Mouse (Mus musculus) R1 (cell line): ENCODE measurements around the gene Znrf4.

Source experiments
- DNase-seq: peaks from one replicate; pipeline ENCODE4 v3.0.0-alpha.2; 2018; ENCODE audit warnings: low read depth, low spot score

Znrf4 gene

GRCm38 (mm10) chr17:56512310-56512709 is at the start of gene Znrf4:
Znrf4 (minus strand) TSS chr17:56512431.
- no peak for DNase-seq

GRCm38 (mm10) chr17:56561866-56562265 is 49.6 kb upstream of the Znrf4 start:
- no peak for DNase-seq

- DNase-seq = no peak
Observed at GRCm38 (mm10) chr17:56560131-56560530, 47.9 kb upstream of the Znrf4 start.

- DNase-seq = no peak
Observed at GRCm38 (mm10) chr17:56559386-56559785, 47.2 kb upstream of the Znrf4 start.

GRCm38 (mm10) chr17:56558448-56558847 is 46.2 kb upstream of the Znrf4 start:
- DNase-seq = peak; percentile 66

GRCm38 (mm10) chr17:56554122-56554551 is 41.9 kb upstream of the Znrf4 start, which contains the start of gene Gm20219:
Gm20219 (minus strand) TSS chr17:56554387.
- peak; percentile 40 for DNase-seq

- peak; percentile 90 for DNase-seq
Observed at GRCm38 (mm10) chr17:56552781-56553363, 40.6 kb upstream of the Znrf4 start.

- DNase-seq = no peak
Observed at GRCm38 (mm10) chr17:56551841-56552581, 39.8 kb upstream of the Znrf4 start.

GRCm38 (mm10) chr17:56550784-56551475 is 38.7 kb upstream of the Znrf4 start:
- DNase-seq = no peak

GRCm38 (mm10) chr17:56548605-56549105 is 36.4 kb upstream of the Znrf4 start:
- DNase-seq = no peak

- peak; percentile 42 for DNase-seq
Observed at GRCm38 (mm10) chr17:56547846-56548604, 35.8 kb upstream of the Znrf4 start.

GRCm38 (mm10) chr17:56547116-56547845 is 35.0 kb upstream of the Znrf4 start:
- DNase-seq = peak; percentile 37

- no peak for DNase-seq
Observed at GRCm38 (mm10) chr17:56546576-56546975, 34.3 kb upstream of the Znrf4 start.

GRCm38 (mm10) chr17:56545945-56546344 is 33.7 kb upstream of the Znrf4 start:
- DNase-seq = no peak

- DNase-seq = no peak
Observed at GRCm38 (mm10) chr17:56544699-56545387, 32.6 kb upstream of the Znrf4 start.

GRCm38 (mm10) chr17:56543684-56544224 is 31.5 kb upstream of the Znrf4 start:
- DNase-seq = no peak

GRCm38 (mm10) chr17:56542736-56543135 is 30.5 kb upstream of the Znrf4 start:
- no peak for DNase-seq

GRCm38 (mm10) chr17:56540562-56540975 is 28.3 kb upstream of the Znrf4 start:
- peak; percentile 92 for DNase-seq

GRCm38 (mm10) chr17:56537912-56538311 is 25.7 kb upstream of the Znrf4 start:
- no peak for DNase-seq

- no peak for DNase-seq
Observed at GRCm38 (mm10) chr17:56536874-56537273, 24.6 kb upstream of the Znrf4 start.
